Mouse (Mus musculus) kidney, embryonic 15.5 days (tissue): ENCODE results near the gene Wdr66. TPM values are rescaled to one million over a fixed set of nuclear protein-coding genes. Genes with fewer than 3 reads are reported as not detected.

Experiments
- ATAC-seq: fragments of 200-750 bp; cut with Nextera tagmentation; replicated peaks from 2 replicates; pipeline ENCODE4 v1.8.0; 2017; ENCODE audit warnings: moderate TSS enrichment; ENCODE audit not compliant: low FRiP score
- H3K27ac ChIP-seq: fragments of 300-500 bp; sonication (generic); 2 replicates; pipeline ENCODE4 v1.5.1; 2015; ENCODE audit warnings: mild to moderate bottlenecking, inconsistent platforms
- H3K27me3 ChIP-seq: fragments of 300-500 bp; sonication (generic); 2 replicates; pipeline ENCODE4 v1.6.1; 2015; ENCODE audit warnings: inconsistent platforms
- H3K36me3 ChIP-seq: fragments of 300-500 bp; sonication (generic); 2 replicates; pipeline ENCODE4 v1.6.1; 2015; ENCODE audit warnings: inconsistent platforms
- H3K4me1 ChIP-seq: fragments of 300-500 bp; sonication (generic); 2 replicates; pipeline ENCODE4 v1.6.1; 2015; ENCODE audit warnings: inconsistent platforms
- H3K4me2 ChIP-seq: fragments of 300-500 bp; sonication (generic); 2 replicates; pipeline ENCODE4 v1.6.1; 2015; ENCODE audit warnings: moderate library complexity, mild to moderate bottlenecking, inconsistent platforms
- H3K4me3 ChIP-seq: fragments of 300-500 bp; sonication (generic); replicated peaks from 2 replicates; pipeline ENCODE4 v1.5.1; 2015; ENCODE audit warnings: mild to moderate bottlenecking, inconsistent platforms
- H3K9ac ChIP-seq: fragments of 300-500 bp; sonication (generic); 2 replicates; pipeline ENCODE4 v1.6.1; 2015; ENCODE audit warnings: mild to moderate bottlenecking, inconsistent platforms
- H3K9me3 ChIP-seq: fragments of 300-500 bp; sonication (generic); replicated peaks from 2 replicates; pipeline ENCODE4 v1.6.1; 2016; ENCODE audit warnings: inconsistent platforms
- WGBS: fragments of 180-500 bp; shearing (Covaris S2); methylation state at CpG from one replicate; pipeline ENCODE4 v1.1.7; 2015; ENCODE audit warnings: mixed read lengths; 5-methylcytosine and 5-hydroxymethylcytosine counted together
- polyA plus RNA-seq: library from polyadenylated mRNA; unstranded; fragments of >200 nt; fragmentation: Nextera tagmentation; extraction: Ambion mirVana; gene quantifications from 2 replicates; pipeline ENCODE4 v1.2.1, GENCODE M21; 2015

Wdr66 gene
- polyA plus RNA-seq, 1 experiment from 2014 or later = 1.5 TPM

DNA sequence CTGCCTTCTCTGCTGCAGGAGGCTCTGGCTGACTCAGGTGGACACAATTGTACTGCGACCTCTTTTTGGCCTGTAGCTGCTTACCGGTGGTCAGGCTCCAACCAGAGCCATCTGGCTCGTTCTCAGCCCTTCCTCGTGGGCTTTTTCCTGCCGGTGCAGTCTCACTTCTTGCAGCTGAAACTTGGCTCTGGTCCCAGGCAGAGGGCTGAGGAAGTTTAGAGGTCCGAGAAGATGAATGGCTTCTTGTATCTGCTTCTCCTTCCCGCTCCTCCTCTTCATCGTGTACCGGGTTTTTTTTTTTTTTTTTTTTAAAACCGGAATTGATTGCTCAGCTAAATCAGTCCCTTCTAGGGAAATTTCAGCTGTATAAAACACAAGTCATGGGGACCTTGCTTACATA, 124.7 kb downstream of the Wdr66 start:
- H3K36me3 ChIP-seq = peaks cover 33% of the 10 kb centered on the region
- H3K4me2 ChIP-seq = 0 out of 2 replicates have a peak overlapping the region, but pooled peaks have one; percentile 8
- H3K4me1 ChIP-seq = peaks cover 38% of the 10 kb centered on the region
- no peak overlapping the region for H3K9ac ChIP-seq
- 34% methylated on average over 10 of the region's 10 CpGs for WGBS
- no peaks in the 10 kb centered on the region for H3K27me3 ChIP-seq
- no peak overlapping the region for H3K4me3 ChIP-seq
- ATAC-seq = 0 out of 2 replicates have a peak, but pooled peaks have one; percentile 14
- 0 out of 2 replicates have a peak overlapping the region, but pooled peaks have one; percentile 23 for H3K27ac ChIP-seq
- no peaks in the 10 kb centered on the region for H3K9me3 ChIP-seq

Other genes with a start within 250 kb of the Wdr66 start
- gene Orai1, start 237.0 kb upstream of the Wdr66 start, polyA plus RNA-seq = 17.5 and 18.5 TPM in 2 replicates
- 0.26 TPM in 1 of 2 replicates, not detected in the other for gene Morn3, start 205.1 kb upstream of the Wdr66 start, polyA plus RNA-seq
- gene Tmem120b, start 183.7 kb upstream of the Wdr66 start, polyA plus RNA-seq = 15.3 and 19.2 TPM in 2 replicates
- 3.0 and 3.6 TPM in 2 replicates for gene Rhof, start 119.4 kb upstream of the Wdr66 start, polyA plus RNA-seq
- 11.0 and 11.1 TPM in 2 replicates for gene Setd1b, start 109.9 kb upstream of the Wdr66 start, polyA plus RNA-seq
- 82.5 and 90.5 TPM in 2 replicates for gene Psmd9, start 82.7 kb upstream of the Wdr66 start, polyA plus RNA-seq
- gene Hpd, start 69.4 kb upstream of the Wdr66 start, polyA plus RNA-seq = 0.99 and 1.5 TPM in 2 replicates
- gene Bcl7a, start 91.7 kb downstream of the Wdr66 start, polyA plus RNA-seq = 41.7 and 42.5 TPM in 2 replicates
- gene Mlxip, start 142.7 kb downstream of the Wdr66 start, polyA plus RNA-seq = 18.5 and 18.7 TPM in 2 replicates
- gene Lrrc43, start 237.2 kb downstream of the Wdr66 start, polyA plus RNA-seq = not detected in 2 replicates
- gene Il31, start 237.4 kb downstream of the Wdr66 start, polyA plus RNA-seq = not detected in 2 replicates